Mouse (Mus musculus) cerebellum, adult 8-10 months (tissue): ENCODE results near the gene Gm5741.

Experiments used
- DNase-seq: peaks from one replicate; pipeline ENCODE4 v3.0.0; 2022

Gm5741 gene

GRCm38 (mm10) chr8:85026670-85027515, 40.9 kb downstream of the Gm5741 start, which contains the start of gene Trir:
Trir (plus strand) TSS chr8:85026823.
- DNase-seq: peak; percentile 96

- DNase-seq: peak; percentile 78
Observed at GRCm38 (mm10) chr8:85025098-85025932, 42.5 kb downstream of the Gm5741 start, which contains the start of gene Asna1. Asna1 (minus strand) TSS chr8:85025281.

DNA sequence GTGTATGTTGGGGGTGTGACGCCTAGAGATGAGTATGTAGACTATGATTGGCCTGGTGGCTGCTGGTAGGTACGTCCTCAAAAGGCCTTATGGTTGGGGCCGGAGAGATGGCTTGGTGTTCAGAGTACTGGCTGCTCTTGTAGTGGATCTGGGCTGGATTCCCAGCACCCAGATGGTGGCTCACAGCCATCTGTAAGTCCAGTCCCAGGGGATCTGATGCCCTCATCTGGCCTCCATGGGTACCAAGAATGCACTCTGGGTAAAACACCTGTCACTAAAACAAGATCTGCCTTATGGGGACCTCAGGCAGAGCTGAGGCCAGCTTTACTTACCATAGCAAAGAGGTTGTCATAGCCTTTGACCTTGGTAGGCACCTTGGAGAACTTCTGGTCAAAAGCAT, 43.9 kb downstream of the Gm5741 start:
- DNase-seq: no peak

DNA sequence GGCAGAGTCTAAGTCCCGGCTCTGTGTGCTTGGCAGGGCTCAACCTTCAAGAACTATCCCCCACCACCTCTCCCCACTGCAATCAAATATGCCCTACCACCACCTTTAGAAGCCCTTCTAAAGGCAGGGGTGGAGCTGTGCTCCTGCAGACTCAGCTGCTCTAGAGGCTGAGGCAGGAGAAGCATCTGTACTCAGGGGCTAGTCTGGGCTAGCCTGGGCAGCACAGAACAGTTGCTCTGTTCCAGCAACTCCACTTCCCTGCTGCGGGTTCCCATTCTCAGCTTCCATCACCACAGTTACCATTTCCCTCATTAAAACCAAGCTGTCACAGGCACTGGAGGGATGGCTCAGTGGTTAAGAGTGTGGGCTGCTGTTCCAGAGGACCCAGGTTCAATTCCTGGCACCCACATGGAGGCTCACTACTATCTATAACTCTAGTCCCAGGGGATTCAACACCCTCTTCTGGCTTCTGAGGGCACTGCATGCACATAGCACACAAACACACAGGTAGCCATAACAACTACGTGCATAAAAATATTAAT, 46.2 kb downstream of the Gm5741 start:
- DNase-seq: no peak
